15 mouse cellular contexts compared by ENCODE assay signal in genomic region chr7:84137779-84138178, GRCm38 (mm10). TPM values are rescaled to one million over a fixed set of nuclear protein-coding genes. Genes with fewer than 3 reads are reported as not detected.
DNase-seq lines count a peak whose midpoint lies in the region; ATAC-seq lines count a peak whose summit lies in the region.
"Had no signal": no experiment of that assay in that cellular context is flagged by ENCODE, and none has a peak within 500 bp of the region (broad histone marks: within the 10 kb centered on the region; RNA-seq: fewer than 3 reads in every experiment).

No protein-coding gene starts in this region.

- no peaks in the 10 kb centered on the region for H3K9me3 ChIP-seq in forebrain, embryonic 12.5 days
- no peaks in the 10 kb centered on the region for H3K9me3 ChIP-seq in forebrain, embryonic 11.5 days (ENCODE audit: control insufficient read depth, low read length)
- H3K9me3 ChIP-seq in midbrain, embryonic 16.5 days (replicated peaks; ENCODE audit: control insufficient read depth, low read length, poor library complexity, severe bottlenecking), result no peaks in the 10 kb centered on the region
- H3K9me3 ChIP-seq in midbrain, embryonic 10.5 days (replicated peaks), result no peaks in the 10 kb centered on the region
- H3K9me3 ChIP-seq: heart, embryonic 12.5 days had no signal

- 79% methylated on average over 3 of the region's 3 CpGs for WGBS in forebrain, embryonic 12.5 days
- 83% methylated on average over 3 of the region's 3 CpGs for WGBS in forebrain, embryonic 11.5 days
- 57% methylated on average over 3 of the region's 3 CpGs for WGBS in midbrain, embryonic 16.5 days
- 90% methylated on average over 3 of the region's 3 CpGs for WGBS in midbrain, embryonic 10.5 days

- H3K9ac ChIP-seq in forebrain, embryonic 12.5 days, result no peak overlapping the region
- H3K9ac ChIP-seq in forebrain, embryonic 11.5 days (ENCODE audit: low read length), result no peak overlapping the region
- no peak overlapping the region for H3K9ac ChIP-seq in midbrain, embryonic 16.5 days (ENCODE audit: low read depth, low read length)
- H3K9ac ChIP-seq: heart, embryonic 12.5 days; liver, embryonic 14.5 days had no signal

- no peak for DNase-seq in forebrain, embryonic 11.5 days (ENCODE audit: low spot score)
- peak; percentile 32 to 61 for DNase-seq in layer of hippocampus, adult 18-20 months (ENCODE audit: low spot score in 2 of 2)
- DNase-seq in layer of hippocampus, postnatal 14 days (ENCODE audit: low spot score in 2 of 2), result no peak
- DNase-seq in midbrain, embryonic 10.5 days (ENCODE audit: low spot score), result no peak
- DNase-seq in right cerebral cortex, postnatal 10 days (ENCODE audit: low spot score in 2 of 2), result peak; percentile 49 to 57
- DNase-seq: adrenal gland, postnatal 10 days; lung, postnatal 4 days; thymus, adult 18-20 months had no signal

- H3K4me2 ChIP-seq in forebrain, embryonic 12.5 days, result no peak overlapping the region
- no peak overlapping the region for H3K4me2 ChIP-seq in forebrain, embryonic 11.5 days (ENCODE audit: low read depth, low read length, severe bottlenecking)
- no peak overlapping the region for H3K4me2 ChIP-seq in midbrain, embryonic 16.5 days (ENCODE audit: low read length)
- H3K4me2 ChIP-seq: heart, embryonic 12.5 days had no signal

- no peak overlapping the region for H3K4me3 ChIP-seq in forebrain, embryonic 12.5 days (replicated peaks)
- H3K4me3 ChIP-seq in forebrain, embryonic 11.5 days (ENCODE audit: low read depth, low read length), result no peak overlapping the region
- H3K4me3 ChIP-seq in midbrain, embryonic 16.5 days (ENCODE audit: low read depth, low read length), result no peak overlapping the region
- H3K4me3 ChIP-seq in midbrain, embryonic 10.5 days, result no peak overlapping the region
- H3K4me3 ChIP-seq: heart, embryonic 12.5 days had no signal

- no peaks in the 10 kb centered on the region for H3K36me3 ChIP-seq in forebrain, embryonic 12.5 days (replicated peaks)
- H3K36me3 ChIP-seq in forebrain, embryonic 11.5 days (ENCODE audit: control insufficient read depth, insufficient read depth, low read length), result no peaks in the 10 kb centered on the region
- H3K36me3 ChIP-seq in midbrain, embryonic 16.5 days (ENCODE audit: control insufficient read depth, insufficient read depth, low read length), result no peaks in the 10 kb centered on the region
- no peaks in the 10 kb centered on the region for H3K36me3 ChIP-seq in midbrain, embryonic 10.5 days
- H3K36me3 ChIP-seq: heart, embryonic 12.5 days had no signal

- peaks cover 36% of the 10 kb centered on the region for H3K4me1 ChIP-seq in forebrain, embryonic 12.5 days
- H3K4me1 ChIP-seq in forebrain, embryonic 11.5 days (replicated peaks; ENCODE audit: control insufficient read depth, insufficient read depth, low read length), result peaks cover 2% of the 10 kb centered on the region; the same call in 1 of the 2 replicates
- peaks cover 17% of the 10 kb centered on the region for H3K4me1 ChIP-seq in midbrain, embryonic 16.5 days (ENCODE audit: control insufficient read depth, insufficient read depth, low read length)
- peaks cover 28% of the 10 kb centered on the region for H3K4me1 ChIP-seq in midbrain, embryonic 10.5 days

- no peaks in the 10 kb centered on the region for H3K27me3 ChIP-seq in forebrain, embryonic 12.5 days
- H3K27me3 ChIP-seq in forebrain, embryonic 11.5 days (ENCODE audit: control insufficient read depth, insufficient read depth, low read length), result no peaks in the 10 kb centered on the region
- H3K27me3 ChIP-seq in midbrain, embryonic 16.5 days (ENCODE audit: control insufficient read depth, insufficient read depth, low read depth, low read length), result no peaks in the 10 kb centered on the region
- H3K27me3 ChIP-seq in midbrain, embryonic 10.5 days (ENCODE audit: low read depth, poor library complexity, severe bottlenecking), result no peaks in the 10 kb centered on the region
- H3K27me3 ChIP-seq: heart, embryonic 12.5 days had no signal

- ATAC-seq in forebrain, embryonic 12.5 days (ENCODE audit: low FRiP score), result peak; percentile 53; the same call in 1 of the 2 replicates
- no peak for ATAC-seq in forebrain, embryonic 11.5 days (replicated peaks; ENCODE audit: low FRiP score)
- ATAC-seq in midbrain, embryonic 16.5 days, result 0 out of 2 replicates have a peak, but pooled peaks have one; percentile 6
- no peak for ATAC-seq in inflammation-experienced regulatory T-cells, adult 6 months
- ATAC-seq: hindbrain, postnatal 0 days had no signal

- H3K27ac ChIP-seq in forebrain, embryonic 12.5 days, result no peak overlapping the region
- no peak overlapping the region for H3K27ac ChIP-seq in forebrain, embryonic 11.5 days (ENCODE audit: low read depth, low read length)
- H3K27ac ChIP-seq in midbrain, embryonic 16.5 days (ENCODE audit: low read length), result no peak overlapping the region
- no peak overlapping the region for H3K27ac ChIP-seq in midbrain, embryonic 10.5 days (replicated peaks)
- H3K27ac ChIP-seq: hindbrain, postnatal 0 days; liver, embryonic 14.5 days had no signal

RNA-seq across cellular contexts. Expression of gene Abhd17c, which starts 13.9 kb away (rescaled TPM):
- polyA plus RNA-seq in forebrain, embryonic 12.5 days (2016; fragmentation: Nextera tagmentation; extraction: Ambion mirVana), result 37.8 and 71.4 TPM in 2 replicates
- polyA plus RNA-seq in forebrain, embryonic 11.5 days (2014; fragmentation: Nextera tagmentation; extraction: Ambion mirVana), result 71.3 and 77.7 TPM in 2 replicates
- 10 to 100 TPM; 56.1 to 56.3 TPM for total RNA-seq in layer of hippocampus, adult 18-20 months (2021)
- total RNA-seq in layer of hippocampus, postnatal 14 days (2021), result 10 to 100 TPM; 61.6 to 61.9 TPM
- polyA plus RNA-seq in midbrain, embryonic 16.5 days (2015; fragmentation: Nextera tagmentation; extraction: Ambion mirVana), result 18.7 and 26.9 TPM in 2 replicates
- polyA plus RNA-seq in midbrain, embryonic 10.5 days (2016; fragmentation: Nextera tagmentation; extraction: Ambion mirVana), result 11.9 and 17.2 TPM in 2 replicates
- polyA plus RNA-seq in inflammation-experienced regulatory T-cells, adult 6 months (2017; shearing (Covaris generic)), result 10 to 100 TPM in 2 of 3 experiments, 1 to 10 TPM in 1; 7.1 to 14.5 (median 10.9) TPM

RNA-seq across cellular contexts. Expression of gene Cemip, which starts 51.5 kb away (rescaled TPM):
- 0.63 and 0.69 TPM in 2 replicates for polyA plus RNA-seq in forebrain, embryonic 12.5 days (2016; fragmentation: Nextera tagmentation; extraction: Ambion mirVana)
- 0.71 and 0.94 TPM in 2 replicates for polyA plus RNA-seq in forebrain, embryonic 11.5 days (2014; fragmentation: Nextera tagmentation; extraction: Ambion mirVana)
- total RNA-seq in layer of hippocampus, adult 18-20 months (2021), result 10 to 100 TPM; 18.3 to 19.5 TPM
- 10 to 100 TPM; 21.2 to 22.9 TPM for total RNA-seq in layer of hippocampus, postnatal 14 days (2021)
- polyA plus RNA-seq in midbrain, embryonic 16.5 days (2015; fragmentation: Nextera tagmentation; extraction: Ambion mirVana), result 0.61 and 0.75 TPM in 2 replicates
- polyA plus RNA-seq in midbrain, embryonic 10.5 days (2016; fragmentation: Nextera tagmentation; extraction: Ambion mirVana), result 0.12 and 0.68 TPM in 2 replicates
- under 1 TPM in 1 of 3 experiments, not detected in 2; 0.20 TPM for polyA plus RNA-seq in inflammation-experienced regulatory T-cells, adult 6 months (2017; shearing (Covaris generic))
- total RNA-seq: monocyte, adult 5-6 weeks had no signal

Comparison
In these comparisons a context has a peak if more than half of its experiments do, and no peak if none do; other contexts are left out.
1. ATAC-seq: peak in forebrain, embryonic 12.5 days (single experiment) and midbrain, embryonic 16.5 days (single experiment); none in forebrain, embryonic 11.5 days (single experiment) and inflammation-experienced regulatory T-cells, adult 6 months (single experiment).
2. DNase-seq: peak in layer of hippocampus, adult 18-20 months (2 of 2) and right cerebral cortex, postnatal 10 days (2 of 2); none in forebrain, embryonic 11.5 days (single experiment), layer of hippocampus, postnatal 14 days (0 of 2) and midbrain, embryonic 10.5 days (single experiment).